Mouse (Mus musculus): ENCODE measurements around the gene Col18a1.

DNA sequence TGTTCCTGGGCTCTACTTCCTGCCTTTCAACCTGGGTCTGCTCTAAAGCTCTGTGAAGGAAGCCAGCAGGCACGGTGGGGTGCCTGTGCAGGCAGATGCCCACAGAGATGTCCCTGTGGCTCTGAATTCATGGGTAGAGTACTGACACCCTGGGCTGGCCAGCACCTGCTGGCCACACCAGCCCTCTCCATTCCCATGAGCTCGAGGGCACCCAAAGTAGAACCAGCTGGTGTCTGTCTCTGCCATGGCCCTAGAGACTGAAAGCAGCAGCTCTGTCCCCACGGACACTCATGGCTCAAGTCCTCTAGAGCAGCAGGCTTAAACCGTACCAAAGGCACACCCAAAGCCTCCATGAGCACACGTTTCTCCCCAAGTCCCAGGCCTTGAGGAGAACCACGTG lies 30.1 kb downstream of the Col18a1 start:
- no peak for TF ChIP-seq CTCF (IDR thresholded peaks at IDR 0.05; ENCODE audit: borderline replicate concordance, insufficient read depth, low read depth, low read length)
- no peak for TF ChIP-seq POLR2A (IDR thresholded peaks at IDR 0.05; ENCODE audit: borderline replicate concordance, insufficient read depth, low read length)
